Mouse (Mus musculus) urinary bladder, postnatal 14 days (tissue): ENCODE measurements around the gene Mrnip.

Experiments used
- DNase-seq: peaks from one replicate; pipeline ENCODE4 v3.0.0; 2021; ENCODE audit warnings: low spot score

Gene Mrnip

GRCm38 (mm10) chr11:50225611-50226378, 51.6 kb downstream of the Mrnip start:
- DNase-seq, result peak; percentile 48

GRCm38 (mm10) chr11:50226406-50226805, 52.2 kb downstream of the Mrnip start:
- DNase-seq, result no peak

DNA sequence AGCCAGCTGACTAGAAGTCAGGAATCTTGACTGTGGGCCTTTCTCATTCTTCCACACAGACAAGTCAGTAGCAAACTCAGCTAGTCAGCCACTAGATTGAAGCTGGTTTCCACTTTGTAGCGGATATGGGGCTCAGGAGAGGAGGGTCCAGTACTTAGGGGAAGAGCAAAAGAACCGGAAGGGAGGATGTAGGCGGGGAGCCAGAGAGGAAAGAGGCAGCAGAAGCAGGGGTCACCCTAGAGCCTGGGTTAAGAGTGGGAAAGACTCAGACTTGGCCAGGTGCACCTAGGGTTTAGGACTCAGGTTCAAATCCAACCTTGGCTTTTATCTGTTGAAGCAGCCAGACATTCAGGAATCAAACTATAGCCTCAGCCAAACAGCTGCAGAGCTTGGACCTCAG, 53.0 kb downstream of the Mrnip start:
- DNase-seq, result no peak

DNA sequence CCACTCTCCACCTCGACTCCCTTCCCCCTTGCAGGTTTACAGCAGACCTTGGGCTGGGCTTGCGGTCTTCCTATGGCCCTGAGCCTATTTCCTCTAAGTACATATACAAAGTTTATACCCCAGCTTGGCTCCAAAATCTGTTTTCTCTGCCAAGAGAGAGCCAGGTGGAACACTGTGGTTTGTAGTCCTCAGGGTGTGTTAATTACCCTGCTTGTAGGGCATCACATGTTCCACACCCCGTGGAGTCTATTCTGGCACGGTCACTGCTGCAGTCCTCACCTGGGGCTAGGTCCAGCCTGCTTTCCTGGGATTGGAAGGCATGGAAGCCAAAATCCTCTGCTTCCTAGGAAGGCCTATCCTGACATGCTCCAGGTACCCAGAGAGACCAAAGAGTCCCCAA, 53.5 kb downstream of the Mrnip start:
- no peak for DNase-seq

DNA sequence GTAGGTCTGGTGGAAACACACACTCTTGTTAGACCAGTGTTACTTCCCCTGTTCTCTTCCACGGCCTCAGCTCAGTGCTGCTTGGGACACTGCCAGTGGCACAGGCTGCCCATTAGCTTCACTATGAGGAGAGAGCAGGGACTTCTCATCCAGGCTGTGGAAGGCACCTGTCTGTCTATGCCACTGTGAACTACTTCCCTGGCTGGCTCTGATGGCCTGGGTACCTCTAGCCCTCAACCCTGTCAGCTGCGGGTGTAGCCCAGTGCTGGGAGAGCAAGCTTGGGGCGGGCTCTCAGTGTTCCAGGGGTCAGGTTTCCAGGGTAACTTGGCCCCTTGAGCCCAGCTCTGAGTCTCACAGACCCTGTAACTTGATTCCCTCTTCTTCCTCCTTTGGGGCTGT, 54.5 kb downstream of the Mrnip start:
- peak; percentile 34 for DNase-seq

DNA sequence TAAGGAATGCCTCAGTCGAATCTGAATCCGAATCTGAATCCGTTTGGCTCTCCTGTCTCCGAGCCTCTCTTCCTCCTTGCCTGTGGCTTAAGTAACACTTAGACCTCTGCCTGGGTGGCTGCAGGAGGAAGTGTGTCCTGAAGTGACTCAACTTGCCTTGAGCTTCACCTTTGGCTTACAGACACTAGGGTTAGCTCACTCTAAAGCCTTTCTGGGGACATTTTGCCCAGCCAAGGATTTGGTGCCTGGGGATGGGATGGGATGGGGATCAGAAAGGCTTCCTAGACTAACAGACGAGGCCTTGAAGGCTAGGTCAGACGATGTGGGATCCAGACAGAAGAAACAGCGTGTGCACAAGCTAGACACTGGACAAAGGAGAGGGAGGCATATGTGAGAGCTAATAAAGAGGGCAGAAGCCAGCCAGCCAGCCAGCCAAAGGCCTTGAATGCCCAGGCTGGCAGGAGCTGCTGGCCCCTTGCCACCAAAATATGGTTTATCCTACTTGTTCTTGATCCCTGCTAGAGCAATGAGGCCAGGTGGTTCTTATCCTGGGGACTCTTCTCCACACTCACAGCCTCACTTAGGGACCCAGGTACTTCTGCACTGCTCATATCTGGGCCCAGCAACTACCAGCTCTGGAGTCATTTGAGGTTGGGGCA, 55.1 kb downstream of the Mrnip start:
- no peak for DNase-seq

DNA sequence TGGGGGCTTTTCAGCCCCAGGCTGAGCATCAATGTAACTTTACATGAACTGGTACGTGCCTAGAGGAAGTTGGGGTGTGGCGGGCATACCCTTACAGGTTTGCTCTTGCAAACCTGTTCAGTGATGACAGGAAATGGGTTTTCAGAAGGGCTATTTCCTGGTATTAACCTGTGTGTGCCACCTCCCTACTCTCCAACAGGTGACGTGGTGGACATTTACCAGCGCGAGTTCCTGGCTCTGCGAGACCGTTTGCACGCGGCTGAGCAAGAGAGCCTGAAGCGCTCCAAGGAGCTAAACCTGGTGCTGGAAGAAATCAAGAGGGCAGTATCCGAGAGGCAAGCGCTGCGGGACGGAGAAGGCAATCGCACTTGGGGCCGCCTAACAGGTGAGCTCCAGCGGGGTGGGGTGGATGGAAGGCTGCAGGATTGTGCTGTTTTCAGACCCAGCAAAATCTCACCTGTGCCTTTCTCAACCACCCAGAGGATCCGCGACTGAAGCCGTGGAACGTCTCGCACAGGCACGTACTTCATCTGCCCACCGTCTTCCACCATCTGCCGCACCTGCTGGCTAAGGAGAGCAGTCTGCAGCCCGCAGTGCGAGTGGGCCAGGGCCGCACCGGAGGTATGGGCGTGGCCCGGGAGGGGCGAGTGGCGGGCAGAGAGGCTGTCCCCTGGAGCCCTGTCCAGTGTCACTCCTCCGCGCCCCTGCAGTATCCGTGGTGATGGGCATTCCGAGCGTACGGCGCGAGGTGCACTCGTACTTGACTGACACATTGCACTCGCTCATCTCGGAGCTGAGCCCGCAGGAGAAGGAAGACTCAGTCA, 56.4 kb downstream of the Mrnip start:
- peak; percentile 25 for DNase-seq

DNA sequence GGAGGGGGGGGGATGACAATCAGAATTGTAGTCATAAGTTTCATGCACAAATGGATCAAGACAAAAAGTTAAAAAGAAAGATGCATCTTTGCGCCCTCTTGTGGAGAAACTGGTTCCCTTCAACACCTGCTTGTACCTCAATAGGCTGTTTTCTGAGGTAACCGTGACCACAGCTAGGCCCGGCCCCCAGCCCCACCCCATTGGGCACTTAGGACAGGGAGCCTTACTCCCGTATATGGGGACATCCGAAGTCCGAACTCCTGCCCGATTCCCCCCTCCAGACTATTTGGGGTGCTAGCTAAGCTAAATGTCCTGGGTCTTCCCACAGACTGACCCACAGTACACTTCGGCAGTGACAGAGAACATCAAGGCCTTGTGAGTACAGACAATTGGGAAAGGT, 57.2 kb downstream of the Mrnip start:
- DNase-seq, result peak; percentile 68

DNA sequence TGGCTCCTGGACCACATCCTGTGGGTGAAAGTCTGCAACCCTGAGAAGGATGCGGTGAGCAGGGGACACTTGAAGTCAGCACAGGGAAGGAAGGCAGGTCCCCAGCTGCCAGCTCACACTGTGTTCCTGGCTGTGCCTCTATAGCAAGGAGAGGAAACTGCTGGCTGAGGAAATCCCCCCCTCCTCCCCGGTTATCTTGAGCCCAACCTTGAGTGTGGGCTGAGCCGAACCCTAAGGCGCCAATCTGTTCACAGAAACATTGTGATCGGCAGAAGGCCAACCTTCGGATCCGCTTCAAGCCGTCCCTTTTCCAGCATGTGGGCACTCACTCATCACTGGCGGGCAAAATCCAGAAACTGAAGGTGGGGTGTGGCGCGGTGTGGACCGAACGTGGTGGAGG, 58.8 kb downstream of the Mrnip start:
- no peak for DNase-seq

GRCm38 (mm10) chr11:50233993-50234392, 59.7 kb downstream of the Mrnip start:
- DNase-seq, result no peak

- DNase-seq, result no peak
Measured at GRCm38 (mm10) chr11:50234606-50235005, 60.4 kb downstream of the Mrnip start.

- DNase-seq, result peak; percentile 90
Measured at GRCm38 (mm10) chr11:50236540-50236936, 62.3 kb downstream of the Mrnip start.

- peak; percentile 29 for DNase-seq
Measured at GRCm38 (mm10) chr11:50236937-50237835, 62.9 kb downstream of the Mrnip start.

DNA sequence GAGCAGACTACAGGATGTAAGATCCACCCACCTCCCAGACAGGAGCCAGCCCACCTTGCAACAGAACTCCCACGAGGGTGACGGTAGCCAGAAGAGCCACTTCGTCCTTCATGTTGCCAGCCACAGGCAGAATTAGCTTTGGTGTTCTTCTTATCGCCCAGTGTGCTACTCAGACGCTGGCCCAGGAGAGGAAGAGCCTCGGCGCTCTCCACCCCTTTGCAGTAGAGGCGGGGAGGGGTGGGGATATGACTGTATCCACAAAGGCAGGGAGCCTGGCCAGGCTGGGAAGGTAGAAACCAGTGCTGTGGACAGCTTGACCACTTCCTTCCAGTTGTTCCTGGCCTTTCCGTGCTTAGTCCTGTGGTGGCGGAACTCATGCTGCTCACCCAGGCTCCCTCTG, 64.1 kb downstream of the Mrnip start, which contains the start of gene Ltc4s:
Ltc4s (minus strand) TSS at position 293 of the 400 bp plus-strand sequence.
- no peak for DNase-seq

DNA sequence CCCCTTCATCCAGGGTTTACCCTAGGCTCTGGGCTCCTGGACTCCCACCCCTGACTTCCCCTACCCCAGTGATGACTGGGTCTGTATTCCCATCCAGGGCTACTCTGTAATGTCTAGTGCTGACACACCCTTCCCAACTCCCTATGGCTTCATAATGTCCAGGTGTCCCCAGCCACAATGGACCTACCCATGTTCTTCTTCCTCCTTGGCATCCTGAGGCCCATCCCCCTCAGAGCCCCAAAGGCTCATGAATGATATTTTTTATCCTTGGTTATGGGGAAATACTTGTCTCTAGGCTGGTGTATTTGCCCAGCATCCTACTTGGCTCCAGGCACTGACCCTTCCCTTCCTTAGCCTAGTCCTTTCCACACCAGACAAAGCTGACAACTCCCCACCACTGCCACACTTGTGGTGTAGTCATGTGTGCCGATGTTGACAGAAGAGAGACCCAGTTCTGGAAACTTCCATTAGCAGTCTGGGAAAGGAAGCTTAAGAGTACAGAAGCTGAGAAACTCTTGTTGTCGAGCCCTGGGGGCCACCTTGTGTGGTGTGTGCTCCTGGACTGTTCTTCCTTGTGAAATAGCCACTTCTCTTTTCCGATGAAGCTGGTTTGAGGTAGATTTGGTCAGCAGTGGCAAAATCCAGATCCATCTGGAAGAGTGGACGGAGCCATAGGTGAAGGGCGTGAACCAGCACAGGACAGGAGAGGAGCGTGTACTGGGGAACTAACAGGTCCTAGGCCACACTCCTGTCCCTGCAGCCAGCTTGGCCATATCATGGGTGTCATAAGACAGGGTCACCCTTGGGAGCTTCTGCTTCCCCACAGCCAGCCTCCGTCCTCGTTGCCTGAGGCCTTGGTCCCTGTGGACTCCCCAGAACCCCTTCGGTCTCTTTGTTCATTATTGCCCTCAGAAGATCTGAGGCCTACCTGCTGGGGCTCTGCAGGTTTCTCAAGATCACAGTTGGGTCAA, 64.9 kb downstream of the Mrnip start:
- no peak for DNase-seq

GRCm38 (mm10) chr11:50240235-50240911, 66.1 kb downstream of the Mrnip start:
- DNase-seq, result no peak

DNA sequence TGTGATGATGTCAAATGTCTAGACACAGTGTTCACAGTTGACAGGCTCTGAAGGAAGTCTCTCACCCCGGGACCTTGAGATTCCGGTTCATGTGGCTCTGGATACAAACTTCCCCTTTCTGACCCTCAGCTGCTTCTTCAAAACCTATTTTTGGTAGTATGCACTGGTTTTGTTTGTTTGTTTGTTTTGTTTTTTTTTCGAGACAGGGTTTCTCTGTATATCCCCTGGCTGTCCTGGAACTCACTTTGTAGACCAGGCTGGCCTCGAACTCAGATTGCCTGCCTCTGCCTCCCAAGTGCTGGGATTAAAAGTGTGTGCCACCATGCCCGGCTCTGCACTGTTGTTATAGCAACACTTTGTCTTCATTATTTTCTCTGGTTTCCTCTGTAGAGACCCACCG, 69.7 kb downstream of the Mrnip start:
- no peak for DNase-seq

- no peak for DNase-seq
Measured at GRCm38 (mm10) chr11:50245269-50245668, 71.0 kb downstream of the Mrnip start.

- no peak for DNase-seq
Measured at GRCm38 (mm10) chr11:50248473-50249171, 74.4 kb downstream of the Mrnip start.
